Mouse (Mus musculus) liver, embryonic 14.5 days (tissue): ENCODE measurements at regions not wholly inside any gene's neighbourhood (a gene's known extent, or its start where the extent isn't known, plus 50 kb on each side); places are given as distances from the start of the nearest gene placed in this dataset.

Source experiments
- CTCF ChIP-seq: IDR thresholded peaks from 2 replicates; pipeline ENCODE4 v1.5.1; 2016; ENCODE audit warnings: antibody characterized with exemption, low read depth, control low read depth
- EP300 ChIP-seq: IDR thresholded peaks from 2 replicates; pipeline ENCODE4 v1.6.1; 2016; ENCODE audit warnings: antibody characterized with exemption, low read depth

- TF ChIP-seq CTCF = no peak
- TF ChIP-seq EP300 = no peak
Observed at GRCm38 (mm10) chr5:13033332-13033731, 91.9 kb upstream of the Sema3a start.
